Mouse (Mus musculus): ENCODE data around the gene Cyb561d2. TPM values are rescaled to one million over a fixed set of nuclear protein-coding genes. Genes with fewer than 3 reads are reported as not detected.
A peak's percentile ranks its signal among the peaks of the same experiment; 100 is the strongest.

Gene Cyb561d2
- 29.7 and 34.7 TPM in 2 replicates for polyA plus RNA-seq (2015; fragmentation: Nextera tagmentation; extraction: Ambion mirVana)

GRCm38 (mm10) chr9:107541474-107542351, at the start of gene Cyb561d2, which contains the start of gene Nprl2:
TSS of gene Cyb561d2 (minus strand) at chr9:107542193.
TSS of gene Nprl2 (plus strand) at chr9:107542226.
- under 1% methylated on average over 46 of the region's 46 CpGs for WGBS
- Histone ChIP-seq H3K27me3 (replicated peaks; ENCODE audit: insufficient read depth, low read length) (no peaks in the 10 kb centered on the region), H3K36me3 (ENCODE audit: insufficient read depth, low read length) (peaks cover 28% of the 10 kb centered on the region), H3K4me3 (ENCODE audit: low read depth, low read length) (peak within 1 kb of the TSS; percentile 70), H3K9ac (replicated peaks; ENCODE audit: low read depth) (peak within 1 kb of the TSS; percentile 37), H3K4me1 (ENCODE audit: insufficient read depth, low read depth, low read length) (peaks cover 16% of the 10 kb centered on the region; the same call in 1 of the 2 replicates), H3K27ac (ENCODE audit: low read length) (0 out of 2 replicates have a peak within 1 kb of the TSS, but pooled peaks have one; percentile 22), H3K9me3 (ENCODE audit: low read length) (no peaks in the 10 kb centered on the region), H3K4me2 (replicated peaks; ENCODE audit: low read depth, low read length) (peak within 1 kb of the TSS; percentile 60)
- TF ChIP-seq CTCF (IDR thresholded peaks at IDR 0.05) (no peak; the same call in 1 of the 2 replicates), EP300 (IDR thresholded peaks at IDR 0.05) (no peak)
- DNase-seq (ENCODE audit: low spot score) (peak; percentile 96), ATAC-seq (peak; percentile 92)

- no peaks in the 10 kb centered on the region for H3K9me3 ChIP-seq (ENCODE audit: low read length)
- peaks cover 23% of the 10 kb centered on the region for H3K36me3 ChIP-seq (ENCODE audit: insufficient read depth, low read length)
- WGBS, result 55% methylated on average over 6 of the region's 6 CpGs
- H3K27ac ChIP-seq (ENCODE audit: low read length), result peak overlapping the region; percentile 66
- H3K4me3 ChIP-seq (ENCODE audit: low read depth, low read length), result no peak overlapping the region
- TF ChIP-seq EP300 (IDR thresholded peaks at IDR 0.05) (no peak), CTCF (IDR thresholded peaks at IDR 0.05) (no peak)
- peaks cover 15% of the 10 kb centered on the region for H3K4me1 ChIP-seq (ENCODE audit: insufficient read depth, low read depth, low read length)
- DNase-seq (ENCODE audit: low spot score) (peak; percentile 61), ATAC-seq (no peak)
- no peak overlapping the region for H3K9ac ChIP-seq (replicated peaks; ENCODE audit: low read depth)
- H3K4me2 ChIP-seq (replicated peaks; ENCODE audit: low read depth, low read length), result no peak overlapping the region; the same call in 1 of the 2 replicates
- no peaks in the 10 kb centered on the region for H3K27me3 ChIP-seq (replicated peaks; ENCODE audit: insufficient read depth, low read length)
These were observed 48.7 kb upstream of the Cyb561d2 start for GRCm38 (mm10) chr9:107590773-107591060.

GRCm38 (mm10) chr9:107590058-107590772, 48.2 kb upstream of the Cyb561d2 start:
- Histone ChIP-seq H3K9ac (replicated peaks; ENCODE audit: low read depth) (no peak overlapping the region), H3K4me3 (ENCODE audit: low read depth, low read length) (no peak overlapping the region), H3K27me3 (replicated peaks; ENCODE audit: insufficient read depth, low read length) (no peaks in the 10 kb centered on the region), H3K27ac (ENCODE audit: low read length) (peak overlapping the region; percentile 66), H3K36me3 (ENCODE audit: insufficient read depth, low read length) (peaks cover 23% of the 10 kb centered on the region), H3K4me2 (replicated peaks; ENCODE audit: low read depth, low read length) (no peak overlapping the region; the same call in 1 of the 2 replicates), H3K4me1 (ENCODE audit: insufficient read depth, low read depth, low read length) (peaks cover 15% of the 10 kb centered on the region), H3K9me3 (ENCODE audit: low read length) (no peaks in the 10 kb centered on the region)
- WGBS, result 64% methylated on average over 25 of the region's 25 CpGs
- peak; percentile 87 for DNase-seq (ENCODE audit: low spot score)
- peak; percentile 42 for ATAC-seq
- TF ChIP-seq CTCF (IDR thresholded peaks at IDR 0.05) (peak; percentile 5; the same call in 1 of the 2 replicates), EP300 (IDR thresholded peaks at IDR 0.05) (no peak)

- ATAC-seq, result peak; percentile 13
These were observed 46.0 kb upstream of the Cyb561d2 start for GRCm38 (mm10) chr9:107587833-107588639.

GRCm38 (mm10) chr9:107586974-107587832, 45.2 kb upstream of the Cyb561d2 start, which contains the start of gene Ifrd2:
TSS of gene Ifrd2 (plus strand) at chr9:107587642.
- H3K27me3 ChIP-seq (replicated peaks; ENCODE audit: insufficient read depth, low read length), result no peaks in the 10 kb centered on the region
- peak within 1 kb of the TSS; percentile 62 for H3K4me3 ChIP-seq (ENCODE audit: low read depth, low read length)
- peak; percentile 99 for DNase-seq (ENCODE audit: low spot score)
- H3K27ac ChIP-seq (ENCODE audit: low read length), result 0 out of 2 replicates have a peak within 1 kb of the TSS, but pooled peaks have one; percentile 26
- WGBS, result 9% methylated on average over 45 of the region's 46 CpGs
- peak within 1 kb of the TSS; percentile 84 for H3K4me2 ChIP-seq (replicated peaks; ENCODE audit: low read depth, low read length)
- peak; percentile 97 for ATAC-seq
- peaks cover 14% of the 10 kb centered on the region for H3K36me3 ChIP-seq (ENCODE audit: insufficient read depth, low read length)
- TF ChIP-seq EP300 (IDR thresholded peaks at IDR 0.05), result peak; percentile 61
- TF ChIP-seq CTCF (IDR thresholded peaks at IDR 0.05), result no peak
- H3K4me1 ChIP-seq (ENCODE audit: insufficient read depth, low read depth, low read length), result peaks cover 15% of the 10 kb centered on the region
- no peaks in the 10 kb centered on the region for H3K9me3 ChIP-seq (ENCODE audit: low read length)
- H3K9ac ChIP-seq (replicated peaks; ENCODE audit: low read depth), result peak within 1 kb of the TSS; percentile 58

More at GRCm38 (mm10) chr9:107587833-107588639, 46.0 kb upstream of the Cyb561d2 start:
- peak overlapping the region; percentile 84 for H3K4me2 ChIP-seq (replicated peaks; ENCODE audit: low read depth, low read length)
- peak overlapping the region; percentile 58 for H3K9ac ChIP-seq (replicated peaks; ENCODE audit: low read depth)
- H3K27ac ChIP-seq (ENCODE audit: low read length), result 0 out of 2 replicates have a peak overlapping the region, but pooled peaks have one; percentile 26
- peak overlapping the region; percentile 62 for H3K4me3 ChIP-seq (ENCODE audit: low read depth, low read length)
- peaks cover 15% of the 10 kb centered on the region for H3K4me1 ChIP-seq (ENCODE audit: insufficient read depth, low read depth, low read length)
- WGBS, result 1% methylated on average over 33 of the region's 33 CpGs
- H3K9me3 ChIP-seq (ENCODE audit: low read length), result no peaks in the 10 kb centered on the region
- no peaks in the 10 kb centered on the region for H3K27me3 ChIP-seq (replicated peaks; ENCODE audit: insufficient read depth, low read length)
- H3K36me3 ChIP-seq (ENCODE audit: insufficient read depth, low read length), result peaks cover 23% of the 10 kb centered on the region
- TF ChIP-seq CTCF (IDR thresholded peaks at IDR 0.05) (no peak), EP300 (IDR thresholded peaks at IDR 0.05) (no peak)
- DNase-seq (ENCODE audit: low spot score), result peak; percentile 70
